17 mouse cellular contexts compared by ENCODE assay signal in genomic region chr4:148936111-148936510, GRCm38 (mm10).
A peak's percentile ranks its signal among the peaks of the same experiment; 100 is the strongest.
DNase-seq lines count a peak whose midpoint lies in the region; ATAC-seq and TF ChIP-seq lines count a peak whose summit lies in the region.
"Had no signal": no experiment of that assay in that cellular context is flagged by ENCODE, and none has a peak within 500 bp of the region (broad histone marks: within the 10 kb centered on the region; RNA-seq: fewer than 3 reads in every experiment).

No protein-coding gene starts in this region.

- no peak overlapping the region for H3K4me2 ChIP-seq in heart, embryonic 11.5 days
- H3K4me2 ChIP-seq in lung, embryonic 14.5 days = no peak overlapping the region
- peak overlapping the region; percentile 8; the same call in 1 of the 2 replicates for H3K4me2 ChIP-seq in liver, embryonic 16.5 days (ENCODE audit: low read depth, low read length)
- H3K4me2 ChIP-seq: embryonic facial prominence, embryonic 15.5 days; limb, embryonic 13.5 days; midbrain, embryonic 11.5 days; neural tube, embryonic 12.5 days had no signal

- no peaks in the 10 kb centered on the region for H3K9me3 ChIP-seq in heart, embryonic 11.5 days (replicated peaks; ENCODE audit: control insufficient read depth, low read length)
- no peaks in the 10 kb centered on the region for H3K9me3 ChIP-seq in lung, embryonic 14.5 days (ENCODE audit: low read depth, low read length)
- no peaks in the 10 kb centered on the region for H3K9me3 ChIP-seq in liver, embryonic 16.5 days (replicated peaks; ENCODE audit: control insufficient read depth, low read length)
- H3K9me3 ChIP-seq: embryonic facial prominence, embryonic 15.5 days; limb, embryonic 13.5 days; neural tube, embryonic 12.5 days had no signal

- H3K4me1 ChIP-seq in heart, embryonic 11.5 days (ENCODE audit: control insufficient read depth, insufficient read depth, low read length) = peaks cover 57% of the 10 kb centered on the region
- peaks cover 11% of the 10 kb centered on the region for H3K4me1 ChIP-seq in lung, embryonic 14.5 days (ENCODE audit: insufficient read depth)
- peaks cover 7% of the 10 kb centered on the region for H3K4me1 ChIP-seq in liver, embryonic 16.5 days (ENCODE audit: control insufficient read depth, low read depth, low read length)

- H3K4me3 ChIP-seq in heart, embryonic 11.5 days (ENCODE audit: low read depth, low read length) = no peak overlapping the region
- no peak overlapping the region for H3K4me3 ChIP-seq in lung, embryonic 14.5 days (ENCODE audit: low read depth, low read length)
- no peak overlapping the region for H3K4me3 ChIP-seq in liver, embryonic 16.5 days (ENCODE audit: low read depth, low read length)
- H3K4me3 ChIP-seq: embryonic facial prominence, embryonic 15.5 days; limb, embryonic 13.5 days; neural tube, embryonic 12.5 days had no signal

- H3K27me3 ChIP-seq in heart, embryonic 11.5 days (ENCODE audit: control insufficient read depth, insufficient read depth, low read length) = no peaks in the 10 kb centered on the region
- H3K27me3 ChIP-seq in lung, embryonic 14.5 days (ENCODE audit: insufficient read depth, low read length) = no peaks in the 10 kb centered on the region
- H3K27me3 ChIP-seq in liver, embryonic 16.5 days (ENCODE audit: control insufficient read depth, insufficient read depth, low read depth, low read length) = no peaks in the 10 kb centered on the region; the same call in 1 of the 2 replicates

- peak overlapping the region; percentile 30; the same call in 1 of the 2 replicates for H3K9ac ChIP-seq in heart, embryonic 11.5 days (ENCODE audit: low read depth, low read length)
- no peak overlapping the region for H3K9ac ChIP-seq in lung, embryonic 14.5 days
- no peak overlapping the region for H3K9ac ChIP-seq in liver, embryonic 16.5 days (ENCODE audit: low read depth, low read length)
- H3K9ac ChIP-seq: embryonic facial prominence, embryonic 15.5 days; limb, embryonic 13.5 days; neural tube, embryonic 12.5 days had no signal

- peak overlapping the region; percentile 63; the same call in 1 of the 2 replicates for H3K27ac ChIP-seq in heart, embryonic 11.5 days (ENCODE audit: low read depth, low read length)
- H3K27ac ChIP-seq in lung, embryonic 14.5 days (ENCODE audit: low read depth) = 0 out of 2 replicates have a peak overlapping the region, but pooled peaks have one; percentile 18
- H3K27ac ChIP-seq in liver, embryonic 16.5 days (ENCODE audit: low read length) = no peak overlapping the region
- H3K27ac ChIP-seq: embryonic facial prominence, embryonic 15.5 days; limb, embryonic 13.5 days; neural tube, embryonic 12.5 days had no signal

- H3K36me3 ChIP-seq in heart, embryonic 11.5 days (ENCODE audit: control insufficient read depth, insufficient read depth, low read length) = peaks cover 10% of the 10 kb centered on the region
- 0 out of 2 replicates have a peak, but pooled peaks cover 7% of the 10 kb centered on the region for H3K36me3 ChIP-seq in lung, embryonic 14.5 days (ENCODE audit: insufficient read depth)
- H3K36me3 ChIP-seq in liver, embryonic 16.5 days (ENCODE audit: control insufficient read depth, insufficient read depth) = no peaks in the 10 kb centered on the region
- H3K36me3 ChIP-seq: embryonic facial prominence, embryonic 15.5 days; limb, embryonic 13.5 days had no signal

- WGBS in heart, embryonic 11.5 days (ENCODE audit: insufficient replicate concordance) = 78% methylated on average over 12 of the region's 12 CpGs
- 86% methylated on average over 12 of the region's 12 CpGs for WGBS in lung, embryonic 14.5 days
- WGBS in liver, embryonic 16.5 days (ENCODE audit: insufficient replicate concordance) = 58% methylated on average over 12 of the region's 12 CpGs

- ATAC-seq in heart, embryonic 11.5 days (replicated peaks; ENCODE audit: insufficient number of reproducible peaks, low FRiP score, low TSS enrichment) = no peak
- ATAC-seq in lung, embryonic 14.5 days (ENCODE audit: insufficient read depth) = no peak
- ATAC-seq in liver, embryonic 16.5 days (ENCODE audit: low read depth) = peak; percentile 25; the same call in 1 of the 2 replicates

- DNase-seq in heart, postnatal 10 days = no peak
- DNase-seq in lung, embryonic 14.5 days = no peak
- DNase-seq in lung, postnatal 14 days = no peak
- no peak for DNase-seq in embryo, embryonic 10.5 days (ENCODE audit: low spot score)
- DNase-seq in retina, postnatal 1 day = no peak
- DNase-seq in testis, postnatal 14 days (ENCODE audit: low spot score) = no peak
- DNase-seq: cerebellum, adult 11-12 months; cerebellum, postnatal 14 days; embryo, embryonic 11 days; right cerebral cortex, adult 18-20 months; thymus, adult 2 months had no signal

- TF ChIP-seq CTCF in lung, embryonic 14.5 days (IDR thresholded peaks at IDR 0.05; ENCODE audit: low read depth) = no peak

- intact Hi-C loops in heart, postnatal 10 days (cut with DNase I) = no loop called here
